Mouse (Mus musculus) intestine, embryonic 16.5 days (tissue): ENCODE results near the gene Kcnh2. TPM values are rescaled to one million over a fixed set of nuclear protein-coding genes. Genes with fewer than 3 reads are reported as not detected.

Experiments
- ATAC-seq: fragments of 200-750 bp; cut with Nextera tagmentation; 2 replicates; pipeline ENCODE4 v1.8.0; 2017; ENCODE audit warnings: moderate TSS enrichment, moderate library complexity
- H3K27ac ChIP-seq: fragments of 300-500 bp; sonication (generic); 2 replicates; pipeline ENCODE4 v1.5.1; 2014; ENCODE audit warnings: mild to moderate bottlenecking, low read length
- H3K27me3 ChIP-seq: fragments of 300-500 bp; sonication (generic); replicated peaks from 2 replicates; pipeline ENCODE4 v1.6.1; 2014; ENCODE audit warnings: low read length, control low read depth, mixed read lengths; ENCODE audit not compliant: control insufficient read depth, insufficient read depth
- H3K36me3 ChIP-seq: fragments of 300-500 bp; sonication (generic); 2 replicates; pipeline ENCODE4 v1.6.1; 2014; ENCODE audit warnings: low read length, control low read depth; ENCODE audit not compliant: control insufficient read depth, insufficient read depth
- H3K4me1 ChIP-seq: fragments of 300-500 bp; sonication (generic); 2 replicates; pipeline ENCODE4 v1.6.1; 2014; ENCODE audit warnings: low read length, control low read depth, mixed read lengths; ENCODE audit not compliant: control insufficient read depth, insufficient read depth
- H3K4me2 ChIP-seq: fragments of 300-500 bp; sonication (generic); 2 replicates; pipeline ENCODE4 v1.6.1; 2014; ENCODE audit warnings: low read depth, low read length, control low read depth
- H3K4me3 ChIP-seq: fragments of 300-500 bp; sonication (generic); 2 replicates; pipeline ENCODE4 v1.5.1; 2014; ENCODE audit warnings: mild to moderate bottlenecking, low read length
- H3K9ac ChIP-seq: fragments of 300-500 bp; sonication (generic); 2 replicates; pipeline ENCODE4 v1.6.1; 2014; ENCODE audit warnings: low read depth, low read length
- H3K9me3 ChIP-seq: fragments of 300-500 bp; sonication (generic); 2 replicates; pipeline ENCODE4 v1.6.1; 2016; ENCODE audit warnings: low read length, control low read depth; ENCODE audit not compliant: control insufficient read depth
- WGBS: fragments of 180-500 bp; shearing (Covaris S2); extraction: QIAGEN DNeasy Blood & Tissue Kit; methylation state at CpG from one replicate; pipeline ENCODE4 v1.1.7; 2014; 5-methylcytosine and 5-hydroxymethylcytosine counted together
- polyA plus RNA-seq: library from polyadenylated mRNA; unstranded; fragments of >200 nt; fragmentation: Nextera tagmentation; extraction: Ambion mirVana; gene quantifications from 2 replicates; pipeline ENCODE4 v1.2.1, GENCODE M21; 2015

Gene Kcnh2
- polyA plus RNA-seq, 1 experiment from 2014 or later, result 3.1 TPM

DNA sequence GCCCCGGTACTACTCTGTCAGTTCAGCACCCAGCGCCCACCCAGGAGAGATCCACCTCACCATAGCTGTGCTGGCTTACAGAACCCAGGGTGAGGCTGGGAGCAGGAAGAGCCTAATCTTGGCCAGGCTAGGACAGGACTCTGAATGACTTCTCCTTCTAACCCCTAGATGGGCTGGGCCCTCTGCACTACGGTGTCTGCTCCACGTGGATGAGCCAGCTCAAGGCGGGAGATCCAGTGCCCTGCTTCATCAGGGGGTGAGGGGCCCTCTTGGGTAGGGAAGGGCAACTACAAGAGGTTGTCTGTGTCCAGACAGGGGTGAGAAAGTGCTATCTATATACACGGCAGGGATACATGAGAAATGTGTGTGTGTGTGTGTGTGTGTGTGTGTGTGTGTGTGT, 30.1 kb upstream of the Kcnh2 start:
- ATAC-seq, result no peak
- Histone ChIP-seq H3K9me3 (no peaks in the 10 kb centered on the region), H3K4me2 (no peak overlapping the region), H3K27ac (no peak overlapping the region), H3K9ac (no peak overlapping the region), H3K4me1 (peaks cover 17% of the 10 kb centered on the region), H3K27me3 (no peaks in the 10 kb centered on the region; the same call in 1 of the 2 replicates), H3K36me3 (no peaks in the 10 kb centered on the region), H3K4me3 (no peak overlapping the region)
- WGBS, result 76% methylated on average over 6 of the region's 6 CpGs

DNA sequence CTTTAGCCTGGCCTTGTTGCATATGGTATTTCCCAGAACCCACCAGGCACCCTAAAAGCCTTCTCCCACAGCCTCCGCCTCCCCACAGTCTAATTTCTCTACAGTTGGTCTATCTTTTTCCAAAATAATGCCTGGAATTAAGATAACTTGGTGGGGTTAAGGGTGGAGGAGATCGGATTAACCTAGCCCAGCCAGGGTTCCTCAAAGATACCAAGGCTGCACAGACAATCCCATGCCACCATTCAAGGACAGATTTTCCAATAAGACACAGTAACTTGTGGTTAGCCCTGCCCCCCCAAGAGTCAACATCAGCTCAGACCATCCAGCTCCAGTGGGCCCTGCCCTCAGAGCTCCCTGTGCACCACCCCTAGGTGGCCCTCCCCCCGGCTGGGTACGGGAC, 29.1 kb upstream of the Kcnh2 start:
- ATAC-seq, result no peak
- Histone ChIP-seq H3K36me3 (no peaks in the 10 kb centered on the region), H3K4me3 (no peak overlapping the region), H3K27me3 (no peaks in the 10 kb centered on the region), H3K4me1 (peaks cover 17% of the 10 kb centered on the region), H3K27ac (no peak overlapping the region), H3K9ac (no peak overlapping the region), H3K9me3 (no peaks in the 10 kb centered on the region), H3K4me2 (no peak overlapping the region)
- 85% methylated on average over 4 of the region's 4 CpGs for WGBS

DNA sequence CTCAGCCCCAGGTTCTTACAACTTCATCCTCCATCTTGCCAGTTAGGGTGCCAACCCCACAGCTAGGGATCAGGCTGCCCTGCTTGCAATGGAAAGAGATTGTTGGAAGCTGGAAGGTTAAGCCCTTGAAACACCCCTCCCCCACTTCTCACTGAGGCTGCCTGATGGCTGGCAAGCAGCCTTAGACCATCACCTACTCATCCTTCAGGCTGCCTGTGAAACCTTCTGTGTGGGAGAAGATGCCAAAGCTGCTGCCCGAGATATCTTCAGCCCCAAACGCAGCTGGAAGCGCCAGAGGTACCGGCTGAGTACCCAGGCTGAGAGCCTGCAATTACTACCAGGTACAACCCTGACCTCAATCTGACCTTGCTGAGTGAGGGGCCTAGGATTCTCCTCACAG, 28.1 kb upstream of the Kcnh2 start:
- WGBS, result 58% methylated on average over 4 of the region's 4 CpGs
- no peak overlapping the region for H3K27ac ChIP-seq
- H3K27me3 ChIP-seq, result no peaks in the 10 kb centered on the region
- no peaks in the 10 kb centered on the region for H3K36me3 ChIP-seq
- 0 out of 2 replicates have a peak overlapping the region, but pooled peaks have one; percentile 19 for H3K9ac ChIP-seq
- H3K4me2 ChIP-seq, result no peak overlapping the region
- H3K9me3 ChIP-seq, result no peaks in the 10 kb centered on the region
- H3K4me1 ChIP-seq, result peaks cover 13% of the 10 kb centered on the region
- no peak overlapping the region for H3K4me3 ChIP-seq
- ATAC-seq, result no peak

DNA sequence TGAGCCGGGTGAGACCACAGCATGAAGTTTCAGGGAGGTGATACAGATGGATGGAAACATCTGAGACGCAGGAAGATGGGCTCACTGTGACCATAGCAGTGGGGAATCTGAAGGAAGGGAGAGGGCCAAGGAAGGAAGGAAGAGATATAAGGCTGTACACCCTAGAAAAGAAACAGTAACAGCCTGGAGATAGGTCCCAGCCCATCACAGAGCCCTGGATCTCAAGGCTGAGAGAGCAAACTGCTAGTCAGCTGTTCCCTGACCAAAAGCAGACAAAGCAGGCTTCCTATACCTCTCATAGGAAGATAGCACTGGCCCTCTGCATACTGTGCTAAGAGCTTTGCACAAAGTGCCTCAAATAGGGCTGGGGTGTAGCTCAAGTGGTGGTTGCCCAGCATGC, 27.3 kb upstream of the Kcnh2 start:
- Histone ChIP-seq H3K4me3 (no peak overlapping the region), H3K36me3 (no peaks in the 10 kb centered on the region), H3K27ac (no peak overlapping the region), H3K27me3 (no peaks in the 10 kb centered on the region), H3K9ac (no peak overlapping the region), H3K4me1 (peaks cover 6% of the 10 kb centered on the region), H3K4me2 (no peak overlapping the region), H3K9me3 (no peaks in the 10 kb centered on the region)
- WGBS, result 80% methylated on average over 2 of the region's 2 CpGs
- ATAC-seq, result no peak

DNA sequence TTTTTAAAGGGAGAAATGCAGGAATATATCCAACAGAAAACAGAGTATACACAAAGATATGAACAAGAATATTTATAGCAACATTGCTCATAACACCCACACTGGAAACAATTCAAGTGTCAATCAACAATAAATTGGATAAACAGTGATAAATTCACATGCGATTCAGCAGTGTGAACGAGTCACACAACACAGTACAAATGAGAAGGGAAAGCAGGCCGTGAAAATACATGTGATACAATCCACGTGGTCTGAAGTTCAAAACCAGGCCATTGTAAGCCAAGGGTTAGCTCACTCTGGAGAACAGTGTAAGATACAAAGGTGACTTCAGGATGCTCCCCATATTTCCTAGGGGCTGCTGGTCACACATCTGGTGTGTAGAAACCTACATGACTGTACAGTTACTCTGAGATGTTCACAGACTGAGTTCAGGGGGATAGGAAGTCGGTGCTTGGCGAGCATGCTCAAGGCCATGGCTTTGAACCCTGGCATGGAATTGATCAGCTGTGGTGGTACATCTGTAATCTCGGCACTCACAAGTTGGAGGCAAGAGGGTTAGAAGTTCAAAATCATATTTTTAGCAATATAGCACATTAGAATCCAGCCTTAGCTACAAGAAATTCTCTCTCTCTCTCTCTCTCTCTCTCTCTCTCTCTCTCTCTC, 23.4 kb upstream of the Kcnh2 start:
- no peaks in the 10 kb centered on the region for H3K9me3 ChIP-seq
- H3K4me1 ChIP-seq, result no peaks in the 10 kb centered on the region
- no peaks in the 10 kb centered on the region for H3K27me3 ChIP-seq
- H3K4me2 ChIP-seq, result no peak overlapping the region
- ATAC-seq, result no peak
- H3K9ac ChIP-seq, result no peak overlapping the region
- WGBS, result 73% methylated on average over 7 of the region's 7 CpGs
- H3K4me3 ChIP-seq, result no peak overlapping the region
- H3K36me3 ChIP-seq, result no peaks in the 10 kb centered on the region
- H3K27ac ChIP-seq, result no peak overlapping the region

DNA sequence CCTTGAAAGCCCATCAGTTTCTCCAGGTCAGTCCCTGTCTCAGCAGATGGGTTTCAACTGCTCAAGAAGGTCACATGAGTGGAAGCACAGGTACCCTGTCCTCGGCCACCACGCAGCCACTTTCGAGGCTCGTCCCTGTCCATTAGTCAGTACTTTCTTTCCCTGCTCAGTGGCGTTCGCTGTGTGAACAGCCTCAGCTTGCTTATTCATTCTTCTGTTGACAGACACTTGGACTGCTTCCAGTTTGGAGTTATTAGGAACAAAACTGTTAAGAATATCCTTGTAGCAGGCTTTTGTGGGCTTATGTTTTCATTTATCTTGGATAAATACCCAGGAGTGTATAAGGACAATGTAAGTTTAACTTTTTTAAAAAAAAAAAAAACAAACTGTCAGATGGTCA, 22.8 kb upstream of the Kcnh2 start:
- no peak overlapping the region for H3K9ac ChIP-seq
- ATAC-seq, result no peak
- H3K4me2 ChIP-seq, result no peak overlapping the region
- WGBS, result 51% methylated on average over 6 of the region's 6 CpGs
- H3K9me3 ChIP-seq, result no peaks in the 10 kb centered on the region
- H3K4me3 ChIP-seq, result no peak overlapping the region
- no peak overlapping the region for H3K27ac ChIP-seq
- H3K36me3 ChIP-seq, result no peaks in the 10 kb centered on the region
- H3K4me1 ChIP-seq, result no peaks in the 10 kb centered on the region
- H3K27me3 ChIP-seq, result no peaks in the 10 kb centered on the region

DNA sequence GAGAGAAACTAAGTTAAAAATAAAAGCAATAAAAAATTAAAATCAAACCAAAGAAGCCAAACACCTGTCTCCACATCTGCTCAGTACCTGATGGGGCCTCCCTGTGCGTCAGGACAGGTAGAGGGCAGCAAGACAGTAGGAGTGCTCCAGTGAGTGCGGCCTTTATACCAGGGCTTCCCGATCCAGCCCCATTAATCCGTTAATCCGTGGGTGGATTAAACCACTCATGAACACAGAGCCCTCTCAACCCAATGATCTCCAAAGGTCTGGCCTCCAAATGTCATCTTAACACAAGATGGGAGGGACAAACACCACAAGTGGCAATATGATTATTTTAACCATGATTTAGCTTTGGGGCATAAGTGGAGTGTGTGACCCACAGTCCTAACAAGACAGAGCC, 22.4 kb upstream of the Kcnh2 start:
- Histone ChIP-seq H3K27me3 (no peaks in the 10 kb centered on the region), H3K36me3 (no peaks in the 10 kb centered on the region), H3K4me3 (no peak overlapping the region), H3K9me3 (no peaks in the 10 kb centered on the region), H3K27ac (no peak overlapping the region), H3K4me1 (no peaks in the 10 kb centered on the region), H3K4me2 (no peak overlapping the region), H3K9ac (no peak overlapping the region)
- ATAC-seq, result no peak
- WGBS, result 79% methylated on average over 5 of the region's 5 CpGs

DNA sequence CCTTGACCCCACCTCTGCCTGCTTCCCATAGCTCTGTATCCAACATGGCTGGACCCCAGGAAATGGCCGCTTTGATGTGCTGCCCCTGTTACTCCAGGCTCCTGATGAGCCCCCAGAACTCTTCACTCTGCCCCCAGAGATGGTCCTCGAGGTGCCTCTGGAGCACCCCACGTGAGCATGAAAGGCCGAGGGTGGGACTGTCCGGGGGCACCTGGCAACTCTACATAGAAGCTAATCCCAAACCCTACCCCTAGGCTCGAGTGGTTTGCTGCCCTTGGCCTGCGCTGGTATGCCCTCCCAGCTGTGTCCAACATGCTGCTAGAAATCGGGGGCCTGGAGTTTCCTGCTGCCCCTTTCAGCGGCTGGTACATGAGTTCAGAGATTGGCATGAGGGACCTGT, 18.4 kb upstream of the Kcnh2 start:
- no peak overlapping the region for H3K4me2 ChIP-seq
- 90% methylated on average over 9 of the region's 9 CpGs for WGBS
- no peak overlapping the region for H3K9ac ChIP-seq
- no peaks in the 10 kb centered on the region for H3K9me3 ChIP-seq
- no peaks in the 10 kb centered on the region for H3K4me1 ChIP-seq
- H3K36me3 ChIP-seq, result no peaks in the 10 kb centered on the region
- no peak for ATAC-seq
- H3K4me3 ChIP-seq, result no peak overlapping the region
- H3K27ac ChIP-seq, result no peak overlapping the region
- H3K27me3 ChIP-seq, result no peaks in the 10 kb centered on the region

DNA sequence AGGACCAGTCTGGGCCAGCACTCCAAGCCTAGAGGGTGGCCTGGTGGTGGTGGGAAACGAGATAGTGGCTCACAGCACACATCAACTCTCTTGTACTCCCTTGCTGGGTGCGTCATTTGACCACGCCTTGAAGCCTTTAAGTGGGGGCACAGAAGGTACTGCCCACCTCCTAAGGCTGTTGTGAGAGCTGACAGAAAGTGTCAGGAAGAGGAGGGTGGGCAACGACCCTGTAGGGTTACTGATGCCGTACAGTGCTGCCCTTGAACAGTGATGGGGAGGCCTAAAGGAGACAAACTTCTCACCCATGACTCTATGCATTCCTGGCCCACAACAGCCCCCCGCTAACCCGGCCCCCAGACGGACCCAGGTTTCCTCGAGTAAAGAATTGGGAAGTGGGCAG, 15.0 kb upstream of the Kcnh2 start:
- no peaks in the 10 kb centered on the region for H3K9me3 ChIP-seq
- no peak overlapping the region for H3K27ac ChIP-seq
- no peaks in the 10 kb centered on the region for H3K27me3 ChIP-seq
- ATAC-seq, result no peak
- no peak overlapping the region for H3K9ac ChIP-seq
- H3K4me2 ChIP-seq, result no peak overlapping the region
- 76% methylated on average over 9 of the region's 9 CpGs for WGBS
- H3K4me1 ChIP-seq, result no peaks in the 10 kb centered on the region
- H3K4me3 ChIP-seq, result no peak overlapping the region
- H3K36me3 ChIP-seq, result no peaks in the 10 kb centered on the region

DNA sequence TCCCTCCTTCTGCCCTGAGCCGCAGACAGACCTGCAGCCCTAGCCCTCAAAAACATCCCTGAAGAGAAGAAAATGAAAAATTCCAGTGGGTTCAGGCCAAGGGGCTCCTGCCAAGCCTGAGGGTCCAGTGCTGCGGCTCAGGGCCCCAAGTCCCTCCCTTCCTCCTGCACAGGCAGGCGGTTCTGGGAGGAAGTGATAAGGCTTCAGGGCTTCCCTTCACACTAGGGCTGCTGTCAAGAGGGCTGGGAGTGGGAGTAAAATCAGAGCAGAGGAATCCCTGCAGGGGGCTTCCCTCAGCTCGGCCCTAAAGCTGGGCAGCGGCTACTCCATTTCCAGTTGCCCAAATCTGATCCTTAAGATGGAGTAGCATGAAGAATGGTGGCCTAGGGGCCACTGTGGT, 14.1 kb upstream of the Kcnh2 start:
- Histone ChIP-seq H3K36me3 (no peaks in the 10 kb centered on the region), H3K27ac (no peak overlapping the region), H3K4me2 (peak overlapping the region; percentile 10; the same call in 1 of the 2 replicates), H3K4me3 (no peak overlapping the region), H3K9me3 (no peaks in the 10 kb centered on the region), H3K4me1 (no peaks in the 10 kb centered on the region), H3K9ac (0 out of 2 replicates have a peak overlapping the region, but pooled peaks have one; percentile 21), H3K27me3 (no peaks in the 10 kb centered on the region)
- 33% methylated on average over 5 of the region's 5 CpGs for WGBS
- no peak for ATAC-seq
